Mouse (Mus musculus) v-Abl transformed pro-B cells (cell line): ENCODE measurements around the gene Ccser1.

Source experiments
- in situ Hi-C, 2 experiments: fragments of 400-800 bp; cut with MboI; formaldehyde crosslinking; loops; one replicate each; pipeline ENCODE4 v1.15.1; 2025; ENCODE audit not compliant: unreplicated experiment in 2 of 2

The Ccser1 gene

DNA sequence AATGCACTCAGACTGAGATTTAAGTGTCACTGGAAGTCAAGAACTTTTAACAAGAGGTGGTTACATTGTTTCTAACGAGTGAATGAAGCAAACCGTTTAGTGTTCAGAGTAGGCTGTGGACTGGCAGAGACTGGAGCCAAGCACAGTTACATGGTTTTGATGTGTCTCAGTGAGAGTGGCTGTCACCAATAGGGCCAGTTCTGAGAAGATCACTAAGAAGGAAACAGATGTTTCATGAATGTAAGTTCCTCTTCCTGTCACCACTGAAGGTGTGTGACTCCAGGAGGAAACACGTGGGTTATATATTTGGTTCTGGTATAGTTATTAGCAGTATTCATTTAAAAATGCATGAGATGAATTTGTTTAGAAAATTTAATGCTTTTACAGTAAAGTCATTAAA, 112.8 kb downstream of the Ccser1 start:
- in situ Hi-C loops = no loop called here

DNA sequence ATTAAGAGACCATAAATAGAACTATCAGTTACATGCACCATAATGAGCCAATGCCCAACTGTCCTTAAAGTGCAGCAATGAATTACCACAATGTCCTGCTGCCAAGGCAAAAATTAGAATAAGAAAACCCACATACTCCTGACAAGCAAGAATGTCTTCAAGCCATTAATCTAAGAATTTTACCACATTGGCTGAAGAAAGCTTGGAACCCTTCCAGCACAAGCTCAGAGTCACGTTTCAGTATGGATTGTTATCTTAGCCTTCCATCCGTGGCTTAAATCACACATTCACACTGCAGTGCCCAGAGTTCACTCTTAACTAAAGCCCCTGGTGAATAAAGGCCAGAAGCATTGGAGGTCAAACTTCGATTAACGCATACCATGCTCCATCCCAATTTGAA, 115.4 kb downstream of the Ccser1 start:
- in situ Hi-C loops = no loop called here

DNA sequence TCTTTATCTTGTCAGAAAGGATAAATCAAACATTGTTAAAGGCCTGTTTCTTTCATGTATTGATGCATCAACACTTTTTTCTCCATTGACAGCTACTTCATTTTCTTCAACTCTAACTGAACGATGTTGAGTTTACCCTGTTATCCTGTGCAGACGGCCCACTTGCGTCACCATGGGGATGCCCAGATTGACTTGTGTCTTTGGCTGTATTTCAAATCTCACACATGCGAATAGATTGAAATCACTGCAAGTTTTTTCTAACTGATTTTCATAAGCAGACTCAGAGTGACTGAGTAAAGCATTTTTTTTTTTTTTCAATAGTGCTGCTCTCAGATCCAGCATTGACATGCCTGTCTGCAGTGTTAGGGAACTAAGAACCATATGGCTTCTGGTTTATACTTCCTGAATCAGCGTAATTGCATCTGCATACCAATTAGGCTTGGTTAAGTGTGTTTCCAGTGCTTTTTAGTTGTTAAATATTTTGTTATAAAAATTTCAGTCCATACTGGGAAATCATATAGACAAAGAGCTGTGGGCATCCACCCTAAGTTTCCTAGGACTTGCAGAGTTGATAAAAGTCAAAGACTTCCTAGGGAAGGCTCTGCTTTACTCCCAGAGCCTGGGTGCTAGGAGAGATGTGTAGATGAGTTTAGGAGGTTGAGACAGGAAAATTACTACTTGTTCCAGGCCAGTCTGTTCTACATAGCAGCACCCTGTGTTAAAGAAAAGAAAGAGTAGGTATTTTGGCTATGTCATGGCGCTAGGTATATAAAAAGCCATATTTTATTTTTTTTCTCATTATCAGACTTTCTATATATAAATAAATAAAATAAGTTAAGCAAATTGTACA, 116.3 kb downstream of the Ccser1 start:
- in situ Hi-C loops = no loop called here

DNA sequence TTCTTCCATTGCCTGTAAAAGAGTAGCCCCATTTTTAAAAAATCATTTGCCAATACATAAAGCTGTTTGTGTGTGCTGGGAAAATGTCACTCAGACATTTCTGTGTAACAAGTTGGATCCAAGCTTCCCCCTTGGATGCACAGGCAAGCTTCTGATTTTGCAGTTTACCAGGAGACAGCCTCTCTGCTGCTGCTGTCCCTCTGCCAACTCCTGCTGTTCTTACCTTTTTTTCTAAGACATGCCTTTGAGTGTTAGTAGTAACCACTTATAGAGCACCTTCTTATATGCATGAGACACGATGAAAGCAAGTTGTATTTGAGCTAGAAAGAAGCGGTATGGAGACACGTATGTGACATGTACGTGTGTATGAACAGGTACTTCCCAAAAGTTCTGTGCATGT, 120.3 kb downstream of the Ccser1 start:
- in situ Hi-C loops = no loop called here

DNA sequence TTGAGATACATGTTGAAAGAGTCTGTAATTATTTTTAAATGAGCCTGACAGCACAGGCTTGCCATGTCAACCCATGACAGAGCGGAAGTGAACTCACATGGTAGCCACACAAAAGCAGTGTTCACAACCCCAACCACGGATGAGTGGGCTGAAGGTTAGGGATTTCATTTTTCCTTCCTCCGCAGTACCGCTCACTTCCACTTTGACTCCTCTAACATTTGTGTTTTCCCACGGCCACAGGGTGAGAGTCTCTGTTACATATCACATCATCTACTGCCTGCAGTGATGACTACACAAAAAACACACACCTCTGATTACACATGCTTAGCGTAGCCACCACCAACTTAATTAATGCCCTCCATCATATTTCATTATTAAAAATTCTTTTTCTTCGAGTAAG, 120.9 kb downstream of the Ccser1 start:
- in situ Hi-C loops = no loop called here

DNA sequence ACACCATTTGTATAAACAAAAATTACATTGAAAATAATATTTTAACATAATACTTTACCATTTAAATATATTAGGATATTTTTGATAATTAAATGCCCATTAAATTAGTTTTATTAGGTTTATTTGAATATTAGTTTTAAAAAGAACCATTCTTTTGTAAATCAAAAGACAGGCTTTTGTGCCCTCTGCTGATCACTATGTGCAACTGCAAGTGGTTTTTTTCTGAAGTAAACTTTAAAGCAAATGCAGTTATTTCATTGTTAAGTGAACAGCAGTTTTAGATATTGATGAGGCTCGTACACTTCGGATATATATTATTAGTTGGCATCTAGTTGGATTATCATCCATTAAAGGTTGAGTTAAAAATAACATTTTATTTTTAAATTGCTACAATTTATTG, 121.5 kb downstream of the Ccser1 start:
- in situ Hi-C loops = no loop called here

DNA sequence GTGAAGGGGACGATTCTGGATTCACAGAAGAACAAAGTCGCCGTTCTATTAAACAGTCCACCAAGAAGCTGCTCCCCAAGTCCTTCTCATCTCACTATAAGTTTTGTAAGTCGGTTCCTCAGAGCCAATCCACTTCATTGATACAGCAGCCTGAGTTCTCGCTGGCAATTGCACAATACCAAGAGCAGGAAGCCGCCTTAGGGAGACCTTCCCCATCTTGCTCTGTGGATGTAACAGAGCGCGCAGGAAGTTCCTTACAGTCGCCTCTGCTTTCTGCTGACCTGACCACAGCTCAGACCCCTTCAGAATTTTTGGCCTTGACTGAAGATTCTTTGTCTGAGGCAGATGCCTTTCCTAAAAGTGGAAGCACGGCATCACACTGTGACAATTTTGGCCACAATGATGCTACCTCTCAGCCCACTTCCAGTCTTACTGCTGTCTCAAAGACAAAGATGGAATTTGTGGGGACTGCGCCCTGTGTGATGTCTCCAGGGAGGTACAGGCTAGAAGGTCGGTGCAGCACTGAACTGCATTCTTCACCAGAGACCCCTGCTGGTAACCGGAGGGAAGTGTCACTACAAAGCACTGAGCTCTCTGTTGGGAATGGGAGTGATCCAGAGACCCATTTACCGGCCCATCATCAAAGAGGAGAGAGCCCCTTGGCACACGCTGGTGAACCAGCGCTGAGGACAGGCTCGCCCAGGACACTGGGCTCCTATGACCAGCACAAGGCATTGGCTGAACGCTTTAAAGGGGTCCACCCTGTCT, 131.4 kb downstream of the Ccser1 start:
- in situ Hi-C loops = no loop called here

DNA sequence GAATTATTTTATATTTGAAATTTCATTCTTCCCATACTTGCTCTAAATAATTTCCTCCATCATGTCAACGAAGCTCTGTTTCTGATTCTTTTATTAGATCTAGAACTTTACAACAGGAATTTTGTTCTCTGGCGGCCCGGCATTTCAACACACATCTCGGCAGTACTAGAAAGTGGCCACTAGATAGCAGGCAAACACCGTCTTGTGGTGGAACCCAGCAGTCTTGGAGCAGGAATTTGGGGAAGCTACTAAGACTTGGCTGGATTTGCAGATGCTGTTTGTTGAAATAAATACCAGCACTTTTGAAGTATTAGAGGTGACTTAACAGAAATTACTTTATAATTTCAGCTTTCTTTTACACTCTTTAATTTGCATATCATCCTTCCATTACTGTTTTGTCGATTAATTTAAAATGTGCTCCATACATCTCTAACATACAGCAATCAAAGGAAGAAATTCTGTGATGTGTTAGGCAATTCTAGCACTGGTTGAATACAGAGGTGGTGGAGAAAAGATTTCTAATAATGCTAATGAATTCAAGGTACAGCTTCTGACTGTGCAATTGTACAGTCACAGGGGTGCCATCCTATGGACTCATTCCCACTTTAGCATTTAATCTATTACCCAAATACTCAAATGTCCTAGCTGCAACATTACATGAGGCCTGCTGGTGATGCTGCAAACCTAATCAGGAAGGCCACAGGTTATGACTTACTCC, 135.9 kb downstream of the Ccser1 start:
- in situ Hi-C loops = no loop called here

DNA sequence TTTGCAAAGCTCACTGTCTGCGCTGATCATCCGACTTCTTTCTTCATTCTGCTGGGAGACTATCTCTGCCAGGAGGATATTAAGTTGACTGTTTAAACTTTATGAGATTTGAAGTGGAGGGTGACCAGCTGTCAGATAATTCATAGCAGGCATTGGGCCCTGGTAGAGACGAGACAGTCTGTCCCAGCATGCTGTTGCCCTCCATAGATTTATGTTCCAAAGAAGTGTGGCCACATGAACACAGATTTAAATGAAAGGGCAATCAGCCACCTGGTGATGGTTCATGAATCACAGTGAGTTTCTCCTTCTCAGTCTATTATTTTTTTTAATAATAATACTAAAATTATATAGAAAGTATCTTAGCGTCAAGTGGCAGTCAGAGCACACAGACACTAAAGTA, 140.7 kb downstream of the Ccser1 start:
- in situ Hi-C loops = no loop called here

DNA sequence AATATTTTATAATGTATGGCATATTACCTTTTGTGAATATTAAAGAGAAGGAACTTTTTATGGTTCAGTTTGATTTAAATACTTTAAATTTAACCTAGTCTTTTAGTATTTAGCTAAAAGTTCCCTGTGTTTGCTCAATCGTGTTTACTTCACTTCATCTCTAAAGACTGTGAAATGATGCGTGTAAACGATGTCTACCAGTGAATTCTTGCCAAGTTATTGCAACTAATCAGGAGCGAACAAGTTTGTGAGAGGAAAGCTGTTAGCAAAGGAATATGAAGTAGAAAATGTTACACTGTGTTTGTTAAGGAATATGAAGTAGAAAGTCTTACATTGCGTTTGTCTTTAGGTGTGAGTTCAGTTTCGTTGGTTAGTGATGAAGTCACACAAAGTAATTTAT, 142.2 kb downstream of the Ccser1 start:
- in situ Hi-C loops = no loop called here

DNA sequence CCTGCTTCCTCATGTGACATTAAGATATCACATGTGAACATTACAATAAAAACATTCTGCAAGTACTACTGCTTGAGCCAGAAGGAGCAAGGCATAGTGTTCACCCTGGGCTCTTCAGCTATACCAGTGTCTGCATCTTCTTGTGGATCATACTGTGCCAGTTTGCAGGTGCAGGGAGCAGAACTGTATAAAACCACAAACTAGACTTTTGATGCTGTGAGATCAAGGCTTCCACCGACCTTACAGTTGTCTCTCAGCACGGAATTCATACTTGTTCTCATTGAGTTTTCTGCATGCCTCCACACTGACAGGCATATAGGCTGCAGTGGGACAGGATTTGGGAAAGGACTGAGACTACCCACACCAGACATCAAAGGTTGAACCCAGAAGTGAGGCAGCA, 146.0 kb downstream of the Ccser1 start:
- in situ Hi-C loops = no loop called here

DNA sequence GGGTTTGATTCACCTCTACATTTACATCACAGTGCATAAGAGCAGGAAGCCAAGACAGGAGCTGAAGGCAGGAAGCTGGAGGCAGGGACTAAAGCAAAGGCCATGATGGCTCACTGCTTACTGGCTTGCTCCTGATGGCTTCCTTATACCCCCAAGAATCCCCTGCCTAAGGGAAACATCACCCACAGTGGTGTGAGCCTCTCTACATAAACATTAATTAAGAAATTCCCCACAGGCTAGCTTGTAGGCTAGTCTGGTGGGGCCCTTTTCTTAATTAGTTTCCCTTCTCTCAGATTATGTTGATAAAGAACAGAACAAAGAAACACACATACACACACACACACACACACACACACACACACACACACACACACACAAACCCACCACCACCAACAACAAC, 148.9 kb downstream of the Ccser1 start:
- in situ Hi-C loops = no loop called here

DNA sequence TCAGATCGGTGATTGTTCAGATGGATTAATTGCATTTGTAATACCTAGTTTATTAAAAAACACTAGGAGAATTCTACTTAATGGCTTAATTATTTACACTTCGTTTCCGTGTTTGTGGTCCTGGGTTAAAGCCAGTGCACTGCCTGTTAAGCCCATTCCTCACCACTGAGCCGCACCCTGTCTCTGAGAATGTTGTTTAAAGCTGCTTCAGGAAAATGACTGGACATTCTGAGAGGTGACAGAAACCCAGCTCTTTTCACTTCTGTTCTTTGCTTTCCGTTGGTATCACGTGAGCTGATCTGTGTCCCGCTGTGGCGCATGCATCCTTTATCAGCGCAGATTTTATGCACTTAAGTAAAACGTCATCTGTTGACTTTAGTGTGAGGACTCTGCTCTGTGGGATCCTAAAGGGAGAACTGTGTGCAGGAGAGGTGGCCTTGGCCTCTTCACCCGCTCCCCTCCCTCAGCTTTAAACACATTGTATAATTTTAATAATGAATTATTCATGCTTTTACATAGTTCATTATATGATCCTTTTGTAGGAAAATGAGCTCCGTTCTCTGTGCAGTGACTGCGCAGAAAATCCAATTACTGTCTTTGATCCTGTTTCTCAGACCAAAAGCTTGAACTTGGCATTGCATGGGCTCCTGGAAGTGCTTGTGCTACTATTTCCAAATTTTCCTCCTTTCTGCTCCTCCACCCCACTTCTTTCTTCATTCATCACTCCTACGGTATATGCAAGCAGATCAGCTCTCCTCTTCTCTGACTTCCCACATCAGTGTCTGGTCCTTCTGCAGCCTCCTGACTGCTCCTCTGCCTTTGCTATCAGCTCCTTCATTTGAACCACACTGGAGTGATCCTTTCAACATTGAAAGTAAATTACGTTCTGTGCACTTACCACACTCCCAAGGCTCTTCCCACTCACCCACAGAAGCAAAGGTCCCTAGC, 149.7 kb downstream of the Ccser1 start:
- in situ Hi-C loops = no loop called here

DNA sequence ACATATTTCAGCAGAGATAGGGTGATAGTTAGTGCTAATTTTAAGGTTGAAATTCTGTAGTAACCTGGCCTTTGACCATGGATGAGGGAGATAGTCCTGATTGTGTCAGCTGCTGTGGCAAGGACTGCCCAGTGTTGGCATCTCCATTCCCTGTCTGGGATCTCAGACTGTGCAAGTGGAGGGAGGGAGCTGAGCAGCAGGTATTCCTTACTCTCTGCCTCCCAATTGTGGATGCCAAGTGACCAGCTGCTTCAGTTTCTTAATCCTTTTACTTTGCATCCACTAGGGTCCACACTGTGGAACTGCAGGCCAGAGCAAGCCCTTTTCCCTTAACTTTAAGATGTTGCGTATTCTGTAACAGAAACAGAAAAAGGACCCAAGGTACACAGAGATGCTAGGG, 154.3 kb downstream of the Ccser1 start:
- in situ Hi-C loops = no loop called here

DNA sequence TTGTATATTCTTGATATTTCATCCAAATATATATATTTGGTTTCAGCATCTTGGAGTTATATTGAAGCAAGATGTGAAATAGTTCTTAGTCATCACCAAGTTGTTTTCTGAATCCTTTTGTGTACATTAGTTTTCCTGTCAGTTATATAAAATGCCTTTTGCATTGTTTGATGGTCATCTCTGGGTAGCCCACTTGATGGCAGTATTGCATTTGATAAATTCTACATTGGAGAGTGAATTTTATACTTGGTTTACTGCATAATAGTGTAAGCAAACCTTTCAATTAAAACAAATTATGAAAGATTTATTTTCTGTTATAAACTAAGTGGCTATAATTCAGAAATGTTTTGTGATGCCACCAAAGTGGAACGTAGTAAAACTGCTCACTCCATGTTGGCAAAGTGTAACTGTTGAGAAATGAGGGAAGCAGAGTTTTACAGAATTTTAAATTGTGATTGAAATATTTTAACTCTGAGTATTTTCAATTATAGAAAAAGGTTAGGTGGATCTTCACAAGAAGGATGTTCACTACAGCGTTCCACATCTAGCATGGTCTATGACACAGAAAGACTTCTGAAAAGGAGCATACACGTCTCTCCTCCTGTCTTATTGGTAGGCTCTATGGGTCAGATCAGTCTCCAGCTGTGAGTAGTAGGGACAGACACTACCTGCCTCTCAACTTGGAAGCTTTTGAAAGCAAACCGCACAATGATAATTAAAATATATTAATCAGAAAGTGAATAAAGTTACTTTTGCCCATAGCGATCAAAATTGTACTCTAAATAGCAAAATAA, 167.1 kb downstream of the Ccser1 start:
- in situ Hi-C loops = no loop called here

DNA sequence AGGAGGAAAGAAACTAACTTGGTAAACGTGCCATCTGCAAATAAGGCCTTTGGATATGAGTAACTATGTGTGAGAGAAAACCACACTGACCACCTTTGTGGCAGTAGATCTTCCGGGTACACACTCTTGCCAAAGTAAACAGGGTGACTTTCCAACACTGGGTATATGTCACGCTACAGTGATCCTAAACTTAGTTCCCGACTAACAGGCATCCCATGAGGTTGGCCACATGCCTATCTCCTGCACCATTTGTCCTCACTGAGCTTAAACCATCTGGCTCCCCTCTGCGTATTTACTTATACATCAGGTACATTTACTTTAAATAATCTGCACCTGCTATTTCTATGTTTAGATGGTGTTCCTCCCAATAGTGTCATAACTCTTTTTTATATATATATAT, 183.6 kb downstream of the Ccser1 start:
- in situ Hi-C loops = no loop called here

DNA sequence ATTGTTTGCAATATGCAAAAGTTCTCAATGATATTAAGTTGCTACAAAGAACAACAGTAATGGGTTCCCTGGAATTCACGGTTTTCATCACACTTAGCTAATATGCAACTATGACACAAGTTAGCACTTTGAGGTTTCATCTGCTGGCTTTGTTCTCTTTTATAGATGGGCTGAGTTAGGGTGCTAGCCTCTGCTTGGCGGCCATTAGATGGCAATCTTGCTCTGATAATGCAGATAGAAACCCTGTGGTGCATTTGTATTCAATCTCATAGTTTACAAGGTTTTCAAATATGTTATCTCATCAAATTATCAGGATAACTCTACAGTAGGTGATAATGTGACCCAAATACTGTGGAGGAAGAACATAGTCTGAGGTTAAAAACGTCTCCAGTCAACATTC, 202.4 kb downstream of the Ccser1 start:
- in situ Hi-C loops = no loop called here

DNA sequence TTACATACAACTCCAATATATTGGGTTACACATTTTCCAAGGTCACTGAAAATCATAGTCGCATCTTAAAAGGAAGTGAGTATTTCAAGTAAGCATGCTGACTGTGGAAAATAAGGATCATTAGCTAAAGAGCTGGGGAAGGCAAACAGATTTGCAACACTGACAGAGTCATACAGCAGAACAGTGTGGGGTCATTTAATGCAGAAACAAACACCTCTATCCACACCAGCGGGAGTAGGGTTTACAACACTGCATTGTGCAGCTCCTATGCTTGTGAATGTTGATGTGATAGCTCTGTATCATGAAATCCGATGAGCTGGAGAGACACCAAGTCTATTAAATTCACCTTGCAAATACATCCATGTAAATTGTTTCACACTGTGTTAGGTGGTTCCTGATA, 202.9 kb downstream of the Ccser1 start:
- in situ Hi-C loops = no loop called here

DNA sequence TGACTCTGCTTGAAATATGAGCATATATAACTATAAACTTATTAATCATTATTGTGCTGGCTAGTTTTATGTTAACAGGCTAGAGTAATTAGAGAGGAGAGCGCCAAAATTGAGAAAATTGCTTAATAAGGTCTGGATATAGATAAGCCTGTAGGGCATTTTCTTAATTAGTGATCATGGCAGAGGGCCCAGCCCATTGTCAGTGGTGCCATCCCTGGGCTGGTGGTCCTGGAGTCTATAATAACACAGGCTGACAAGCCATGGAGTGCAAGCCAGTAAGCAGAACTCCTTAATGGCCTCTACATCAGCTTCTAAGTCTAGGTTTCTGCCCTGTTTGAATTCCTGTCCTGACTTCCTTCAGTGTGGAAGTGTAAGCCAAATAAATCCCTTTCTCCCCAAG, 206.9 kb downstream of the Ccser1 start:
- in situ Hi-C loops = no loop called here

DNA sequence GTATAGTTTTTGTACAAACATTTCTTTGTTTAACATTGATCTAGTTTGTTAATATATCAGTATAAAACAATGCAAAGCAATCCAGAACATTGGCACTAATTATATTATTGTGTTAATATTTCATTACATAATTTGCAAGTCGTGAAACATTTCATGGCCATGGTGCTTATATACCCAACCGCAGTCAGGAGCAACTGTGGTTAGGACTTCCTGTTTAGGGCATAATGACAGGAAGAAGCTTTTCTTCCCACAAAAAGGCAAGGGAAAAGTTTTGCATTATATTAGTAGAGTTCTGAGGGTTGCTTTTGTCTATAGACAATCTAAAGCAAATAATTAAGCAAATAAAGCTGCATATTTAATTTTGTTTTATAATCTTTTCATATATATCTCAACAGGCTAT, 247.4 kb downstream of the Ccser1 start:
- in situ Hi-C loops = no loop called here
